Mouse (Mus musculus): Measurements from ENCODE around the gene C1s1. TPM values are rescaled to one million over a fixed set of nuclear protein-coding genes. Genes with fewer than 3 reads are reported as not detected.
A peak's percentile ranks its signal among the peaks of the same experiment; 100 is the strongest.
"Not testable (repeated sequence)": the region's sequence is repeated elsewhere in the genome, so short reads cannot be mapped to it uniquely, and the experiment has no call there.

C1s1 gene
- polyA plus RNA-seq, 1 experiment from 2014 or later = 0.51 TPM

DNA sequence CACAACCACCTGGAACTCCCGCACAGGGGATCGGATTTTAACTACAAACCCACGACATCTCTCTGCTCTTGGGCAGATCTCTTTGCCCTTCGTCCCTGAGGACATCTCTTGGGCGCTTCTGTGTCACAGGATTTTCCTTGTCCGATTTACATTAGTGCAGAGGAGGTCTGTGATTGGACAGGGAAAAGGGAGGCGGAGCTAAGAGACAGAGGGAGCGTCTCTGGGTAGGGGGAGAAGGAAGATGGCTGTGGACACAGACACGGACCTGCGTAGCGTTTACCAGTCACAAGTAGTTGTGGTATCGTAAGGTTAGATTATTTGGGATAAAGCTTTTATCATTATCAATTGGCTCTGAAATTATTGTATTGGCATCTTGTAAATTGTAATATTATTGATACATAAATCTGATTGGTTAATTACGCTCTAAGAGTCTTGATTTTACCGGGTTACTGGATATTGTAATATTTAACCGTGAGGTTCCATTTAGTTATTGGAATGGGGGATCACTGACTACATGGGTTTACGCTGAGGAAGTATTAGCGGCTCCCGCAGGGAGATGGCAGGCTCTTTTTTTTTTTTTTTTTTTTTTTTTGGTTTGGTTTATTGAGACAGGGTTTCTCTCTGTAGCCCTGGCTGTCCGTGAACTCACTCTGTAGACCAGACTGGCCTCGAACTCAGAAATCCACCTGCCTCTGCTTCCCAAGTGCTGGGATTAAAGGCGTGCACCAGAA lies 56.6 kb downstream of the C1s1 start:
- no peak overlapping the region for H3K9ac ChIP-seq (replicated peaks)
- H3K4me2 ChIP-seq (replicated peaks) = peak overlapping the region; percentile 43
- H3K4me3 ChIP-seq (replicated peaks) = peak overlapping the region; percentile 22
- peak; percentile 94 for ATAC-seq
- no peak overlapping the region for H3K27ac ChIP-seq
- 31% methylated on average over 21 of the region's 21 CpGs for WGBS
- H3K4me1 ChIP-seq (replicated peaks) = no peaks in the 10 kb centered on the region
- H3K9me3 ChIP-seq = no peaks in the 10 kb centered on the region
- H3K36me3 ChIP-seq = no peaks in the 10 kb centered on the region
- H3K27me3 ChIP-seq = no peaks in the 10 kb centered on the region

DNA sequence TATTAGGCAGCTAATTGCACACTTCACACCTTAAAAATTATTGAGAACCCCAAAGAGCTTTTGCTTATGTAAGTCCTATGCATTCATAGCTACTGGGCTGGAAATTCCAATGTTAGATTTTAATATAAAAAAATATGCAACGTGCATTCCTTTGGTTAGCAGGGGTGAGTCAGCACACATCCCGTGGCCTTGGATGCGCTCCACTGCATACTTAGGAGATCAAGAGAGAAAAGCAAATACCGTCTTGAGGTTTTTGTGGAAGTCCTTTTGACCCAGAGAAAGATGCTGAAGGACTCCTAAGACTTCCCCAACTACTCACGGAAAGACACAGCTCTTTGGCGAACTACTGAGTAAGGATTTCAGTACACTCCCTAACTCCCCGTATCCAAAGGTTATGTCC lies 57.3 kb downstream of the C1s1 start:
- Histone ChIP-seq H3K36me3 (no peaks in the 10 kb centered on the region), H3K9ac (replicated peaks) (no peak overlapping the region), H3K9me3 (no peaks in the 10 kb centered on the region), H3K4me2 (replicated peaks) (peak overlapping the region; percentile 43), H3K27ac (no peak overlapping the region), H3K4me3 (replicated peaks) (0 out of 2 replicates have a peak overlapping the region, but pooled peaks have one; percentile 22), H3K4me1 (replicated peaks) (no peaks in the 10 kb centered on the region), H3K27me3 (no peaks in the 10 kb centered on the region)
- ATAC-seq = no peak
- WGBS = 84% methylated on average over 7 of the region's 7 CpGs

DNA sequence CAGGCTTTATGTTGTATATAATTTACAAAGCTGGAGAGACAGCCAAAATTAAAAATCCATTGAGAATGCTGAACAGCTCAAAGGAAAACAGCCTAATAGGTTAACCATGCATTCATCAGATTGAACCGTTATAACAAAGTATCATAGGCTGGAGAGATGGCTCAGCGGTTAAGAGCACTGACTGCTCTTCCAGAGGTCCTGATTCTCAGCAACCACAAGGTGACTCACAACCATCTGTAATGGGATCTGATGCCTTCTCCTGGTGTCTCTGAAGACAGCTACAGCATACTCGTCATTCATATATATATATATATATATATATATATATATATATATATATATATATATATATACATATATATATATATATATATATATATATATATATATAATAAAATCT lies 58.3 kb downstream of the C1s1 start:
- H3K4me2 ChIP-seq (replicated peaks); ATAC-seq; H3K4me1 ChIP-seq (replicated peaks); H3K27me3 ChIP-seq; H3K9me3 ChIP-seq; H3K4me3 ChIP-seq (replicated peaks); H3K9ac ChIP-seq (replicated peaks); H3K36me3 ChIP-seq; H3K27ac ChIP-seq: not testable (repeated sequence)
- WGBS = 96% methylated on average over 3 of the region's 3 CpGs

DNA sequence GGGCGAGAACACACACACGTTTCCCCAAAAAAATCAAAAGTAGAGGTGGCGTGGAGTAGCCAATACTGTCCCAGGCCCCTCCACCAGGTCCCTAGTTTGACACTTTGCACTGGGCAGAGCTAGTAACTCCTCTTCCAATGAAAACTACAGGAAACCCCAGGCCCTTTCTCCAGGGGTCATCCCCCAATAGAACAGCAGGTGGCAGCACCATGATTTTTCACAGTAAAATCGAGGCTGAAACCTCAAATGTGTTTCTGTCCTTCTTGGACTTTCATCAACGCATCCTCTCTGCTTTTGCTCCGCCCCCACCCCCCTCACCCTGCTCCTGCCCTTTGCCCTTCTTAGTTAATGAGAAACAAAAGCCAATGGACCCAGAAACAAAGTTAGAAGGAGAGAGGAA lies 60.6 kb downstream of the C1s1 start:
- Histone ChIP-seq H3K36me3 (no peaks in the 10 kb centered on the region), H3K4me3 (replicated peaks) (no peak overlapping the region), H3K4me1 (replicated peaks) (no peaks in the 10 kb centered on the region), H3K27ac (no peak overlapping the region), H3K27me3 (no peaks in the 10 kb centered on the region), H3K4me2 (replicated peaks) (no peak overlapping the region), H3K9ac (replicated peaks) (no peak overlapping the region), H3K9me3 (no peaks in the 10 kb centered on the region)
- WGBS = 28% methylated on average over 6 of the region's 6 CpGs
- 0 out of 2 replicates have a peak, but pooled peaks have one; percentile 21 for ATAC-seq

Other genes starting within 250 kb of the C1s1 start
- gene Cd163, start 237.7 kb downstream of the C1s1 start, polyA plus RNA-seq (2015; fragmentation: Nextera tagmentation; extraction: Ambion mirVana) = 0.12 TPM in 2 replicates
- 74.9 and 78.0 TPM in 2 replicates for gene Pex5, start 127.3 kb downstream of the C1s1 start, polyA plus RNA-seq (2015; fragmentation: Nextera tagmentation; extraction: Ambion mirVana)
- gene Clstn3, start 77.6 kb downstream of the C1s1 start, polyA plus RNA-seq (2015; fragmentation: Nextera tagmentation; extraction: Ambion mirVana) = 68.2 and 72.8 TPM in 2 replicates
- 0.10 and 0.15 TPM in 2 replicates for gene C1rl, start 49.2 kb downstream of the C1s1 start, polyA plus RNA-seq (2015; fragmentation: Nextera tagmentation; extraction: Ambion mirVana)
- gene C1ra, start 30.0 kb downstream of the C1s1 start, polyA plus RNA-seq (2015; fragmentation: Nextera tagmentation; extraction: Ambion mirVana) = 0.12 TPM in 1 of 2 replicates, not detected in the other
- gene C1rb, start 27.9 kb upstream of the C1s1 start, polyA plus RNA-seq (2015; fragmentation: Nextera tagmentation; extraction: Ambion mirVana) = not detected in 2 replicates
- gene C1s2, start 93.7 kb upstream of the C1s1 start, polyA plus RNA-seq (2015; fragmentation: Nextera tagmentation; extraction: Ambion mirVana) = 0.13 TPM in 2 replicates
- 39.6 and 40.0 TPM in 2 replicates for gene Lpcat3, start 120.7 kb upstream of the C1s1 start, polyA plus RNA-seq (2015; fragmentation: Nextera tagmentation; extraction: Ambion mirVana)
- gene Emg1, start 169.8 kb upstream of the C1s1 start, polyA plus RNA-seq (2015; fragmentation: Nextera tagmentation; extraction: Ambion mirVana) = 136 and 144 TPM in 2 replicates
- gene Phb2, start 170.0 kb upstream of the C1s1 start, polyA plus RNA-seq (2015; fragmentation: Nextera tagmentation; extraction: Ambion mirVana) = 258 and 276 TPM in 2 replicates
- 3.4 and 4.1 TPM in 2 replicates for gene Ptpn6, start 196.4 kb upstream of the C1s1 start, polyA plus RNA-seq (2015; fragmentation: Nextera tagmentation; extraction: Ambion mirVana)
- 710 and 725 TPM in 2 replicates for gene Grcc10, start 199.0 kb upstream of the C1s1 start, polyA plus RNA-seq (2015; fragmentation: Nextera tagmentation; extraction: Ambion mirVana)
- not detected in 2 replicates for gene Gm45234, start 213.7 kb upstream of the C1s1 start, polyA plus RNA-seq (2015; fragmentation: Nextera tagmentation; extraction: Ambion mirVana)
- gene Atn1, start 214.2 kb upstream of the C1s1 start, polyA plus RNA-seq (2015; fragmentation: Nextera tagmentation; extraction: Ambion mirVana) = 21.5 and 25.4 TPM in 2 replicates
- 27.5 and 29.7 TPM in 2 replicates for gene Eno2, start 227.3 kb upstream of the C1s1 start, polyA plus RNA-seq (2015; fragmentation: Nextera tagmentation; extraction: Ambion mirVana)
- 2.3 and 4.3 TPM in 2 replicates for gene Lrrc23, start 237.4 kb upstream of the C1s1 start, polyA plus RNA-seq (2015; fragmentation: Nextera tagmentation; extraction: Ambion mirVana)

Measured in midbrain, embryonic 13.5 days (tissue).